Mouse (Mus musculus) embryonic facial prominence, embryonic 10.5 days (tissue): ENCODE data around the gene Col17a1. TPM values are rescaled to one million over a fixed set of nuclear protein-coding genes. Genes with fewer than 3 reads are reported as not detected.

ENCODE experiments used
- DNase-seq: peaks from one replicate; pipeline ENCODE4 v3.0.0-alpha.2; 2017; ENCODE audit warnings: low spot score
- H3K27ac ChIP-seq: fragments of 300-500 bp; sonication (generic); replicated peaks from 2 replicates; pipeline ENCODE4 v1.5.1; 2016; ENCODE audit warnings: mild to moderate bottlenecking
- H3K27me3 ChIP-seq: fragments of 300-500 bp; sonication (generic); replicated peaks from 2 replicates; pipeline ENCODE4 v1.6.1; 2016; ENCODE audit warnings: low read depth, mild to moderate bottlenecking; ENCODE audit not compliant: poor library complexity, severe bottlenecking
- H3K36me3 ChIP-seq: fragments of 300-500 bp; sonication (generic); replicated peaks from 2 replicates; pipeline ENCODE4 v1.6.1; 2016; ENCODE audit warnings: mild to moderate bottlenecking, moderate library complexity
- H3K4me1 ChIP-seq: fragments of 300-500 bp; sonication (generic); 2 replicates; pipeline ENCODE4 v1.6.1; 2016
- H3K4me3 ChIP-seq: fragments of 300-500 bp; sonication (generic); 2 replicates; pipeline ENCODE4 v1.5.1; 2016; ENCODE audit warnings: mild to moderate bottlenecking, moderate library complexity
- H3K9me3 ChIP-seq: fragments of 300-500 bp; sonication (generic); 2 replicates; pipeline ENCODE4 v1.6.1; 2016; ENCODE audit warnings: mild to moderate bottlenecking
- WGBS: fragments of 180-500 bp; shearing (Covaris S2); methylation state at CpG from one replicate; pipeline ENCODE4 v1.1.7; 2016; 5-methylcytosine and 5-hydroxymethylcytosine counted together
- polyA plus RNA-seq: library from polyadenylated mRNA; unstranded; fragments of >200 nt; fragmentation: Nextera tagmentation; extraction: Ambion mirVana; gene quantifications from 2 replicates; pipeline ENCODE4 v1.2.1, GENCODE M21; 2016

The Col17a1 gene
- polyA plus RNA-seq, 1 experiment from 2014 or later: 1.6 TPM

GRCm38 (mm10) chr19:47658914-47659535, 32.9 kb downstream of the Col17a1 start:
- no peaks in the 10 kb centered on the region for H3K36me3 ChIP-seq
- H3K4me3 ChIP-seq: no peak overlapping the region
- H3K27ac ChIP-seq: peak overlapping the region; percentile 78
- H3K4me1 ChIP-seq: peaks cover 21% of the 10 kb centered on the region
- no peaks in the 10 kb centered on the region for H3K27me3 ChIP-seq
- peak; percentile 66 for DNase-seq
- WGBS: 19% methylated on average over 5 of the region's 5 CpGs
- no peaks in the 10 kb centered on the region for H3K9me3 ChIP-seq

- no peaks in the 10 kb centered on the region for H3K9me3 ChIP-seq
- H3K36me3 ChIP-seq: no peaks in the 10 kb centered on the region
- H3K4me1 ChIP-seq: peaks cover 25% of the 10 kb centered on the region
- no peaks in the 10 kb centered on the region for H3K27me3 ChIP-seq
- H3K4me3 ChIP-seq: no peak overlapping the region
- H3K27ac ChIP-seq: no peak overlapping the region
- peak; percentile 7 for DNase-seq
- WGBS: 81% methylated on average over 11 of the region's 11 CpGs
Observed at GRCm38 (mm10) chr19:47654896-47655295, 37.0 kb downstream of the Col17a1 start.

- no peaks in the 10 kb centered on the region for H3K27me3 ChIP-seq
- DNase-seq: no peak
- 89% methylated on average over 8 of the region's 8 CpGs for WGBS
- H3K27ac ChIP-seq: no peak overlapping the region
- peaks cover 16% of the 10 kb centered on the region for H3K4me1 ChIP-seq
- no peak overlapping the region for H3K4me3 ChIP-seq
- no peaks in the 10 kb centered on the region for H3K9me3 ChIP-seq
- H3K36me3 ChIP-seq: peaks cover 3% of the 10 kb centered on the region
Observed at GRCm38 (mm10) chr19:47653173-47653572, 38.7 kb downstream of the Col17a1 start.

- WGBS: 72% methylated on average over 8 of the region's 8 CpGs
- Histone ChIP-seq H3K4me1 (peaks cover 16% of the 10 kb centered on the region), H3K27me3 (no peaks in the 10 kb centered on the region), H3K9me3 (no peaks in the 10 kb centered on the region), H3K36me3 (peaks cover 12% of the 10 kb centered on the region), H3K4me3 (no peak overlapping the region), H3K27ac (no peak overlapping the region)
- peak; percentile 6 for DNase-seq
Observed at GRCm38 (mm10) chr19:47652255-47652654, 39.6 kb downstream of the Col17a1 start.

- WGBS: 92% methylated on average over 5 of the region's 5 CpGs
- Histone ChIP-seq H3K4me3 (no peak overlapping the region), H3K4me1 (peaks cover 9% of the 10 kb centered on the region), H3K9me3 (no peaks in the 10 kb centered on the region), H3K27ac (no peak overlapping the region), H3K36me3 (peaks cover 13% of the 10 kb centered on the region), H3K27me3 (no peaks in the 10 kb centered on the region)
- DNase-seq: no peak
Observed at GRCm38 (mm10) chr19:47651160-47651480, 40.8 kb downstream of the Col17a1 start.

GRCm38 (mm10) chr19:47650366-47651159, 41.3 kb downstream of the Col17a1 start:
- WGBS: 87% methylated on average over 16 of the region's 16 CpGs
- Histone ChIP-seq H3K4me3 (no peak overlapping the region), H3K4me1 (peaks cover 4% of the 10 kb centered on the region; the same call in 1 of the 2 replicates), H3K36me3 (peaks cover 15% of the 10 kb centered on the region), H3K27me3 (no peaks in the 10 kb centered on the region), H3K27ac (no peak overlapping the region), H3K9me3 (no peaks in the 10 kb centered on the region)
- peak; percentile 6 for DNase-seq

- H3K4me1 ChIP-seq: peaks cover 4% of the 10 kb centered on the region; the same call in 1 of the 2 replicates
- H3K9me3 ChIP-seq: no peaks in the 10 kb centered on the region
- peak; percentile 7 for DNase-seq
- no peak overlapping the region for H3K27ac ChIP-seq
- H3K36me3 ChIP-seq: peaks cover 21% of the 10 kb centered on the region
- 89% methylated on average over 6 of the region's 6 CpGs for WGBS
- no peaks in the 10 kb centered on the region for H3K27me3 ChIP-seq
- H3K4me3 ChIP-seq: no peak overlapping the region
Observed at GRCm38 (mm10) chr19:47649071-47649470, 42.8 kb downstream of the Col17a1 start.

GRCm38 (mm10) chr19:47646508-47647120, 45.3 kb downstream of the Col17a1 start:
- Histone ChIP-seq H3K4me1 (no peaks in the 10 kb centered on the region), H3K27me3 (no peaks in the 10 kb centered on the region), H3K27ac (no peak overlapping the region), H3K36me3 (peaks cover 39% of the 10 kb centered on the region), H3K9me3 (no peaks in the 10 kb centered on the region), H3K4me3 (no peak overlapping the region)
- WGBS: 93% methylated on average over 6 of the region's 6 CpGs
- DNase-seq: no peak

- Histone ChIP-seq H3K4me3 (no peak overlapping the region), H3K27ac (no peak overlapping the region)
Observed at GRCm38 (mm10) chr19:47645583-47645982, 46.3 kb downstream of the Col17a1 start.

GRCm38 (mm10) chr19:47643910-47644309, 48.0 kb downstream of the Col17a1 start:
- no peak overlapping the region for H3K27ac ChIP-seq
- no peak overlapping the region for H3K4me3 ChIP-seq
- peaks cover 65% of the 10 kb centered on the region for H3K36me3 ChIP-seq
- WGBS: 67% methylated on average over 2 of the region's 2 CpGs
- H3K9me3 ChIP-seq: no peaks in the 10 kb centered on the region
- H3K4me1 ChIP-seq: no peaks in the 10 kb centered on the region
- no peak for DNase-seq
- H3K27me3 ChIP-seq: no peaks in the 10 kb centered on the region

More at GRCm38 (mm10) chr19:47645583-47645982, 46.3 kb downstream of the Col17a1 start:
- 77% methylated on average over 6 of the region's 6 CpGs for WGBS
- no peak for DNase-seq
- Histone ChIP-seq H3K36me3 (peaks cover 48% of the 10 kb centered on the region), H3K4me1 (no peaks in the 10 kb centered on the region), H3K9me3 (no peaks in the 10 kb centered on the region), H3K27me3 (no peaks in the 10 kb centered on the region)

GRCm38 (mm10) chr19:47635380-47635779, 56.5 kb downstream of the Col17a1 start:
- H3K4me1 ChIP-seq: no peaks in the 10 kb centered on the region
- no peak overlapping the region for H3K27ac ChIP-seq
- H3K4me3 ChIP-seq: no peak overlapping the region
- no peaks in the 10 kb centered on the region for H3K9me3 ChIP-seq
- no peak for DNase-seq
- no peaks in the 10 kb centered on the region for H3K27me3 ChIP-seq
- H3K36me3 ChIP-seq: peaks cover 60% of the 10 kb centered on the region
- 95% methylated on average over 4 of the region's 4 CpGs for WGBS

GRCm38 (mm10) chr19:47631799-47632198, 60.1 kb downstream of the Col17a1 start:
- Histone ChIP-seq H3K4me1 (no peaks in the 10 kb centered on the region), H3K36me3 (peaks cover 40% of the 10 kb centered on the region), H3K27ac (no peak overlapping the region), H3K27me3 (no peaks in the 10 kb centered on the region), H3K9me3 (no peaks in the 10 kb centered on the region), H3K4me3 (no peak overlapping the region)
- 93% methylated on average over 5 of the region's 5 CpGs for WGBS
- DNase-seq: no peak

- H3K4me1 ChIP-seq: no peaks in the 10 kb centered on the region
- WGBS: 87% methylated on average over 5 of the region's 5 CpGs
- no peaks in the 10 kb centered on the region for H3K27me3 ChIP-seq
- DNase-seq: no peak
- H3K27ac ChIP-seq: no peak overlapping the region
- no peaks in the 10 kb centered on the region for H3K9me3 ChIP-seq
- peaks cover 43% of the 10 kb centered on the region for H3K36me3 ChIP-seq
- no peak overlapping the region for H3K4me3 ChIP-seq
Observed at GRCm38 (mm10) chr19:47630381-47630780, 61.5 kb downstream of the Col17a1 start.
